Mouse (Mus musculus) hindbrain, postnatal 0 days (tissue): ENCODE measurements at regions not wholly inside any gene's neighbourhood (a gene's known extent, or its start where the extent isn't known, plus 50 kb on each side); places are given as distances from the start of the nearest gene placed in this dataset.

Experiments used
- ATAC-seq: fragments of 200-750 bp; cut with Nextera tagmentation; 2 replicates; pipeline ENCODE4 v1.8.0; 2017; ENCODE audit warnings: mild to moderate bottlenecking, moderate TSS enrichment, moderate library complexity
- DNase-seq: peaks from one replicate; pipeline ENCODE4 v3.0.0-alpha.2; 2015; ENCODE audit warnings: low spot score
- H3K27ac ChIP-seq: fragments of 300-500 bp; sonication (generic); 2 replicates; pipeline ENCODE4 v1.5.1; 2014; ENCODE audit warnings: mild to moderate bottlenecking
- H3K27me3 ChIP-seq: fragments of 300-500 bp; sonication (generic); 2 replicates; pipeline ENCODE4 v1.6.1; 2014; ENCODE audit warnings: low read length, mixed read lengths; ENCODE audit not compliant: insufficient read depth
- H3K36me3 ChIP-seq: fragments of 300-500 bp; sonication (generic); 2 replicates; pipeline ENCODE4 v1.6.1; 2014; ENCODE audit warnings: low read length, mixed read lengths; ENCODE audit not compliant: insufficient read depth
- H3K4me1 ChIP-seq: fragments of 300-500 bp; sonication (generic); 2 replicates; pipeline ENCODE4 v1.6.1; 2014; ENCODE audit warnings: antibody characterized with exemption, low read length, mixed read lengths; ENCODE audit not compliant: insufficient read depth
- H3K4me2 ChIP-seq: fragments of 300-500 bp; sonication (generic); 2 replicates; pipeline ENCODE4 v1.6.1; 2014; ENCODE audit warnings: low read depth, mild to moderate bottlenecking, low read length, moderate library complexity, mixed read lengths
- H3K4me3 ChIP-seq: fragments of 300-500 bp; sonication (generic); 2 replicates; pipeline ENCODE4 v1.5.1; 2014; ENCODE audit warnings: low read length
- H3K9ac ChIP-seq: fragments of 300-500 bp; sonication (generic); replicated peaks from 2 replicates; pipeline ENCODE4 v1.6.1; 2014; ENCODE audit warnings: mild to moderate bottlenecking, low read length, moderate library complexity, mixed read lengths
- H3K9me3 ChIP-seq: fragments of 300-500 bp; sonication (generic); 2 replicates; pipeline ENCODE4 v1.6.1; 2016; ENCODE audit warnings: low read length, mixed read lengths
- CTCF ChIP-seq: IDR thresholded peaks from 2 replicates; pipeline ENCODE4 v1.5.1; 2016; ENCODE audit warnings: antibody characterized with exemption, control low read depth, low read depth
- WGBS: fragments of 180-500 bp; shearing (Covaris S2); extraction: QIAGEN DNeasy Blood & Tissue Kit; methylation state at CpG from one replicate; pipeline ENCODE4 v1.1.7; 2014; 5-methylcytosine and 5-hydroxymethylcytosine counted together

GRCm38 (mm10) chr10:122551586-122551985 is 103.3 kb downstream of the Avpr1a start:
- Histone ChIP-seq H3K4me3 (no peak overlapping the region), H3K27me3 (no peaks in the 10 kb centered on the region), H3K27ac (no peak overlapping the region), H3K4me2 (no peak overlapping the region), H3K36me3 (no peaks in the 10 kb centered on the region), H3K4me1 (no peaks in the 10 kb centered on the region), H3K9ac (no peak overlapping the region), H3K9me3 (no peaks in the 10 kb centered on the region)
- no peak for ATAC-seq
- no peak for TF ChIP-seq CTCF
- no peak for DNase-seq
- WGBS: 82% methylated on average over 5 of the region's 5 CpGs

- Histone ChIP-seq H3K4me2 (no peak overlapping the region), H3K36me3 (no peaks in the 10 kb centered on the region), H3K4me1 (no peaks in the 10 kb centered on the region), H3K27ac (no peak overlapping the region), H3K27me3 (no peaks in the 10 kb centered on the region), H3K4me3 (no peak overlapping the region), H3K9me3 (no peaks in the 10 kb centered on the region), H3K9ac (no peak overlapping the region)
- WGBS: 64% methylated on average over 2 of the region's 2 CpGs
- TF ChIP-seq CTCF: peak; percentile 88
- DNase-seq (peak; percentile 88), ATAC-seq (peak; percentile 83)
Observed at GRCm38 (mm10) chr10:122553124-122553822, 105.0 kb downstream of the Avpr1a start.

GRCm38 (mm10) chr10:122553851-122554250 is 105.6 kb downstream of the Avpr1a start:
- DNase-seq: peak; percentile 23
- Histone ChIP-seq H3K9me3 (no peaks in the 10 kb centered on the region), H3K27ac (no peak overlapping the region), H3K9ac (no peak overlapping the region), H3K4me3 (no peak overlapping the region), H3K36me3 (no peaks in the 10 kb centered on the region), H3K4me2 (no peak overlapping the region), H3K4me1 (no peaks in the 10 kb centered on the region), H3K27me3 (no peaks in the 10 kb centered on the region)
- TF ChIP-seq CTCF: no peak
- ATAC-seq: no peak
- 75% methylated on average over 2 of the region's 2 CpGs for WGBS

- Histone ChIP-seq H3K9me3 (no peaks in the 10 kb centered on the region), H3K36me3 (no peaks in the 10 kb centered on the region), H3K4me2 (no peak overlapping the region), H3K9ac (no peak overlapping the region), H3K27me3 (no peaks in the 10 kb centered on the region), H3K27ac (no peak overlapping the region), H3K4me1 (no peaks in the 10 kb centered on the region), H3K4me3 (no peak overlapping the region)
- WGBS: 90% methylated on average over 1 of the region's 1 CpGs
- TF ChIP-seq CTCF: no peak
- ATAC-seq (no peak), DNase-seq (no peak)
Observed at GRCm38 (mm10) chr10:122558660-122559059, 110.4 kb downstream of the Avpr1a start.

GRCm38 (mm10) chr10:122560001-122560695 is 111.8 kb downstream of the Avpr1a start:
- Histone ChIP-seq H3K4me3 (no peak overlapping the region), H3K27me3 (no peaks in the 10 kb centered on the region), H3K4me1 (no peaks in the 10 kb centered on the region), H3K27ac (no peak overlapping the region), H3K9me3 (no peaks in the 10 kb centered on the region), H3K9ac (no peak overlapping the region), H3K36me3 (no peaks in the 10 kb centered on the region), H3K4me2 (no peak overlapping the region)
- TF ChIP-seq CTCF: no peak
- DNase-seq (no peak), ATAC-seq (no peak)
- WGBS: 84% methylated on average over 10 of the region's 10 CpGs

- H3K9me3 ChIP-seq: no peaks in the 10 kb centered on the region
- H3K9ac ChIP-seq: no peak overlapping the region
- no peak for TF ChIP-seq CTCF
Observed at GRCm38 (mm10) chr10:122561924-122562323, 113.6 kb downstream of the Avpr1a start.

GRCm38 (mm10) chr10:122562542-122562941 is 114.2 kb downstream of the Avpr1a start:
- 76% methylated on average over 6 of the region's 6 CpGs for WGBS
- Histone ChIP-seq H3K36me3 (no peaks in the 10 kb centered on the region), H3K4me1 (no peaks in the 10 kb centered on the region), H3K9ac (no peak overlapping the region), H3K27me3 (no peaks in the 10 kb centered on the region), H3K27ac (no peak overlapping the region), H3K9me3 (no peaks in the 10 kb centered on the region), H3K4me3 (no peak overlapping the region), H3K4me2 (no peak overlapping the region)
- DNase-seq (no peak), ATAC-seq (no peak)
- TF ChIP-seq CTCF: no peak

More at GRCm38 (mm10) chr10:122561924-122562323, 113.6 kb downstream of the Avpr1a start:
- 64% methylated on average over 3 of the region's 3 CpGs for WGBS
- Histone ChIP-seq H3K4me3 (no peak overlapping the region), H3K4me2 (no peak overlapping the region), H3K27ac (no peak overlapping the region), H3K4me1 (no peaks in the 10 kb centered on the region), H3K27me3 (no peaks in the 10 kb centered on the region), H3K36me3 (no peaks in the 10 kb centered on the region)
- ATAC-seq: no peak
- DNase-seq: no peak
